Mouse (Mus musculus): Measurements from ENCODE around the gene Car11.
"Not testable (repeated sequence)": the region's sequence is repeated elsewhere in the genome, so short reads cannot be mapped to it uniquely, and the experiment has no call there.

Car11 gene

GRCm38 (mm10) chr7:45699523-45700141 lies at the start of gene Car11:
Car11 (plus strand) TSS chr7:45699843.
- no peak for DNase-seq

- not testable (repeated sequence) for DNase-seq
These were observed 49.2 kb upstream of the Car11 start for GRCm38 (mm10) chr7:45650484-45650883.

- DNase-seq, result no peak
These were observed 45.1 kb upstream of the Car11 start for GRCm38 (mm10) chr7:45654424-45655047.

GRCm38 (mm10) chr7:45660746-45661478 lies 38.7 kb upstream of the Car11 start:
- DNase-seq, result no peak

GRCm38 (mm10) chr7:45661702-45662101 lies 37.9 kb upstream of the Car11 start:
- DNase-seq, result not testable (repeated sequence)

- no peak for DNase-seq
These were observed 34.1 kb upstream of the Car11 start for GRCm38 (mm10) chr7:45665303-45666138.

- no peak for DNase-seq
These were observed 33.5 kb upstream of the Car11 start, which contains the start of gene Fut2 for GRCm38 (mm10) chr7:45666161-45666560. Fut2 (minus strand) TSS chr7:45666394.

GRCm38 (mm10) chr7:45667761-45668160 lies 31.9 kb upstream of the Car11 start:
- DNase-seq, result no peak

- no peak for DNase-seq
These were observed 30.7 kb upstream of the Car11 start for GRCm38 (mm10) chr7:45668921-45669320.

GRCm38 (mm10) chr7:45677627-45678295 lies 21.9 kb upstream of the Car11 start:
- no peak for DNase-seq

- DNase-seq, result no peak
These were observed 21.1 kb upstream of the Car11 start for GRCm38 (mm10) chr7:45678513-45678912.

- DNase-seq, result peak; percentile 75
These were observed 19.5 kb upstream of the Car11 start for GRCm38 (mm10) chr7:45679966-45680621.

GRCm38 (mm10) chr7:45681046-45681736 lies 18.5 kb upstream of the Car11 start:
- peak; percentile 79 for DNase-seq

- peak; percentile 94 for DNase-seq
These were observed 17.2 kb upstream of the Car11 start for GRCm38 (mm10) chr7:45682144-45683126.

GRCm38 (mm10) chr7:45683396-45684050 lies 16.1 kb upstream of the Car11 start, which contains the start of gene Ntn5:
Ntn5 (plus strand) TSS chr7:45684022.
- DNase-seq, result no peak

GRCm38 (mm10) chr7:45685811-45686210 lies 13.8 kb upstream of the Car11 start:
- no peak for DNase-seq

- peak; percentile 60 for DNase-seq
These were observed 12.8 kb upstream of the Car11 start for GRCm38 (mm10) chr7:45686841-45687240.

- no peak for DNase-seq
These were observed 10.5 kb upstream of the Car11 start for GRCm38 (mm10) chr7:45689099-45689498.

GRCm38 (mm10) chr7:45689800-45690199 lies 9.8 kb upstream of the Car11 start:
- DNase-seq, result no peak

Data from lung, postnatal 36 days (tissue).